Comparison of ENCODE assay signal across 8 mouse cellular contexts in the genomic region with DNA sequence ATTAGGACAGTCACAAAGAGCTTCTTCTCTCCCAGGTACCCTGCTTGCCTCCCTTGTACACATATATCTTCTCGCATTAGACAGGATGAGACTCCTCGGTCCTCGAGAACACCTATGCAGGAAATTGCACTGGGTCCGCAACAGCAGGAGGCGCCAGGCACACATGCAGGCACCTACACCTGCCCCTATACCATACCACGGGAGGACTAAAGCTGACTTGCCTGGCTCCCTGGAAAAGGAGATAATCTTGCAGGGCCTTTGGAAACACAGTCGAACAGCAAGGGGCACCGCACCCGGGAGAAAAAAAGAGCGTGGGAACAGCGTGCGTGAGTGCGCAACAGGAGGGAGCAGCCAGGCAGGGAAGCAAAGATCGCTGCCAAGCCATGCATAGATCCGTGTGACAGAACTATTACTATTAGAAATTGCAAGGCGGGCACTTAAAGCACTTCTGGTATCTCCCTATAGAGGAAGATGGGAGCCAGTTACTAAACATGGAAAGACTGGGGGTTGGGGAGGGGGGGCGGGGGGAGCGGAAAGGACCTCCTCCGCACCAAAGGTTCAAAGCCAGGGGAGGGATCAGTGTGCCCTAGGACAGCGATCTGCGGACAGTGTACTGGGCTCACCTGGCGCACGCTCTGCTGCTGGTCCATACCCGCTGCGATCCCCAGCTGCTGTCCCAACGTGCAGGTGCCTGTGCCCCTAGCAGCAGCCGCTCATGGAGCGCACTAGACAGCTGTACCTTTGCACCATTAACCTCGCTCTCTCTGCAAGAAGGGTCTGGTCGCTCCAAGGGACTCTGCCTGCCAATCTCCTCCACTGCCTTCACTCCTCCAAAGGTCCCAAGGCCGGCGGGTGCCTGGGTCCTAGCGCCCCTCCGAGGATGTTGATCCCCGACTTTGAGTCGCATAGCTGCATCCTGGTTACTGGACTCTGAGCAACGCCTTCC. TPM values are rescaled to one million over a fixed set of nuclear protein-coding genes. Genes with fewer than 3 reads are reported as not detected.
DNase-seq lines count a peak whose midpoint lies in the region; ATAC-seq lines count a peak whose summit lies in the region.

Pde8b (minus strand) TSS at position 826 of the 946 bp plus-strand sequence.

- intact Hi-C loops in heart, postnatal 25 days (cut with DNase I) = no loop called here

- H3K4me3 ChIP-seq in embryonic facial prominence, embryonic 12.5 days = peak within 1 kb of the TSS; percentile 30
- peak within 1 kb of the TSS; percentile 44 for H3K4me3 ChIP-seq in hindbrain, embryonic 13.5 days
- peak within 1 kb of the TSS; percentile 34 for H3K4me3 ChIP-seq in lung, embryonic 15.5 days

- H3K36me3 ChIP-seq in embryonic facial prominence, embryonic 12.5 days = no peaks in the 10 kb centered on the region
- no peaks in the 10 kb centered on the region for H3K36me3 ChIP-seq in hindbrain, embryonic 13.5 days
- no peaks in the 10 kb centered on the region for H3K36me3 ChIP-seq in lung, embryonic 15.5 days

- DNase-seq in heart, adult 11 months = peak; percentile 91
- DNase-seq in heart, postnatal 25 days (ENCODE audit: low spot score) = no peak
- DNase-seq in layer of hippocampus, postnatal 10 days (ENCODE audit: low spot score in 2 of 2) = peak; percentile 12 to 24
- peak; percentile 43 to 57 for DNase-seq in right cerebral cortex, adult 2 months (ENCODE audit: low spot score in 2 of 2)
- no peak for DNase-seq in spleen, postnatal 4 days (ENCODE audit: low spot score in 2 of 2)

- WGBS in embryonic facial prominence, embryonic 12.5 days = 5% methylated on average over 37 of the region's 37 CpGs
- 5% methylated on average over 37 of the region's 37 CpGs for WGBS in hindbrain, embryonic 13.5 days
- WGBS in lung, embryonic 15.5 days = 3% methylated on average over 37 of the region's 37 CpGs

- H3K9ac ChIP-seq in embryonic facial prominence, embryonic 12.5 days = no peak within 1 kb of the TSS
- H3K9ac ChIP-seq in hindbrain, embryonic 13.5 days = peak within 1 kb of the TSS; percentile 64
- no peak within 1 kb of the TSS for H3K9ac ChIP-seq in lung, embryonic 15.5 days

- peak within 1 kb of the TSS; percentile 55 for H3K4me2 ChIP-seq in embryonic facial prominence, embryonic 12.5 days (replicated peaks)
- peak within 1 kb of the TSS; percentile 81 for H3K4me2 ChIP-seq in hindbrain, embryonic 13.5 days
- peak within 1 kb of the TSS; percentile 55 for H3K4me2 ChIP-seq in lung, embryonic 15.5 days

- peaks cover 35% of the 10 kb centered on the region for H3K27me3 ChIP-seq in embryonic facial prominence, embryonic 12.5 days
- H3K27me3 ChIP-seq in hindbrain, embryonic 13.5 days = peaks cover 37% of the 10 kb centered on the region
- peaks cover 28% of the 10 kb centered on the region for H3K27me3 ChIP-seq in lung, embryonic 15.5 days

- no peak within 1 kb of the TSS for H3K27ac ChIP-seq in embryonic facial prominence, embryonic 12.5 days
- no peak within 1 kb of the TSS for H3K27ac ChIP-seq in hindbrain, embryonic 13.5 days
- no peak within 1 kb of the TSS for H3K27ac ChIP-seq in lung, embryonic 15.5 days

- peaks cover 5% of the 10 kb centered on the region; the same call in 1 of the 2 replicates for H3K4me1 ChIP-seq in embryonic facial prominence, embryonic 12.5 days
- H3K4me1 ChIP-seq in hindbrain, embryonic 13.5 days (replicated peaks) = peaks cover 10% of the 10 kb centered on the region
- no peaks in the 10 kb centered on the region for H3K4me1 ChIP-seq in lung, embryonic 15.5 days

- H3K9me3 ChIP-seq in embryonic facial prominence, embryonic 12.5 days = no peaks in the 10 kb centered on the region
- H3K9me3 ChIP-seq in hindbrain, embryonic 13.5 days = no peaks in the 10 kb centered on the region
- H3K9me3 ChIP-seq in lung, embryonic 15.5 days = no peaks in the 10 kb centered on the region

- ATAC-seq in embryonic facial prominence, embryonic 12.5 days (ENCODE audit: insufficient number of reproducible peaks, insufficient read depth, low FRiP score, low TSS enrichment) = no peak
- ATAC-seq in hindbrain, embryonic 13.5 days (ENCODE audit: low FRiP score) = no peak; the same call in 1 of the 2 replicates
- ATAC-seq in lung, embryonic 15.5 days (ENCODE audit: borderline replicate concordance, extremely low read depth, low FRiP score, low TSS enrichment) = no peak

RNA-seq across cellular contexts. Expression of gene Pde8b, which starts in this region (rescaled TPM):
- 1 to 10 TPM; 3.4 to 3.9 TPM for total RNA-seq in heart, postnatal 25 days (2021)
- polyA plus RNA-seq in embryonic facial prominence, embryonic 12.5 days (2016; fragmentation: Nextera tagmentation; extraction: Ambion mirVana) = 2.2 and 2.5 TPM in 2 replicates
- 5.8 and 6.2 TPM in 2 replicates for polyA plus RNA-seq in hindbrain, embryonic 13.5 days (2015; fragmentation: Nextera tagmentation; extraction: Ambion mirVana)
- 10 to 100 TPM; 56.3 to 59.2 TPM for total RNA-seq in layer of hippocampus, postnatal 10 days (2021)
- polyA plus RNA-seq in lung, embryonic 15.5 days (2015; fragmentation: Nextera tagmentation; extraction: Ambion mirVana) = 5.9 and 6.6 TPM in 2 replicates

Comparison
In these comparisons a context has a peak if more than half of its experiments do, and no peak if none do; other contexts are left out.
1. RNA of gene Pde8b (total RNA-seq): 56.3 to 59.2 TPM in layer of hippocampus, postnatal 10 days; 3.4 to 3.9 TPM in heart, postnatal 25 days; every median in the first group is over 10 times any median in the second.
2. DNase-seq: peak in heart, adult 11 months (single experiment), layer of hippocampus, postnatal 10 days (2 of 2) and right cerebral cortex, adult 2 months (2 of 2); none in heart, postnatal 25 days (single experiment) and spleen, postnatal 4 days (0 of 2).
3. Peak in every context shown above with its lines, with median percentiles within 50 percentile points of each other: H3K4me2 ChIP-seq and H3K4me3 ChIP-seq.